Comparison of ENCODE assay signal across 9 mouse cellular contexts in the genomic region with DNA sequence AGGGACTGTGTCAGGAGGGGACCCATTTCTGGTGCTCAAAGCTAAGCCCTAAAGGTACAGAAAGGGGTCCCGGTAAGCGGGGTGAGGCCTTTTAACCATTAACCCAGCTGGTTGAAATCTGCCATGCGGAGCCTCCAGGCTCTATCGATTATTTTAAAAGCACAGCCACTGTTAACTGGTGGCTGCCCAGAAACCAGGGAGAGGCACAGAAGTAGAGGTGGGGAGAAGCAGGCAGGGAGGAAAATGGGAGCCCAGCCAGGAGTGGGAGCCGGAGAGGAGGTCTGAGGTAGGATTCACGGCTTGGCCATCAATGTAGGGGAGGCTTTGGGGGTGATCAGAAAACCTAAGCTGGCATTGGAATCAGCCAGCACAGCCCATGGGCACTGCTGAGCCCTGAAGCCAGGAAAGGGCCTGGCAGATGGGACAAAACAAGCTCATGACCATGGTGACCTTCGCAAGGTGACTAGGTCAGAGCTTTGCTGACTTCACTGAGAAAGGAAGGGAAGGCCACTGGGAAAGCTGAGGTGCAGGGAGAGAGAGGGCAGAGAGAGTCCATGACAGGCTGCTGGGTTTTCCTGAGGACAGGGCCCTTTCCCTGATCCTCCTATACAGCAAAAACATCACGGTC. TPM values are rescaled to one million over a fixed set of nuclear protein-coding genes. Genes with fewer than 3 reads are reported as not detected.
DNase-seq lines count a peak whose midpoint lies in the region; ATAC-seq and TF ChIP-seq lines count a peak whose summit lies in the region.
"Had no signal": no experiment of that assay in that cellular context is flagged by ENCODE, and none has a peak within 500 bp of the region (broad histone marks: within the 10 kb centered on the region; RNA-seq: fewer than 3 reads in every experiment).

No protein-coding gene starts in this region.

- H3K27ac ChIP-seq in embryonic facial prominence, embryonic 12.5 days, result peak overlapping the region; percentile 58
- H3K27ac ChIP-seq in embryonic facial prominence, embryonic 10.5 days (replicated peaks), result no peak overlapping the region
- H3K27ac ChIP-seq in lung, postnatal 0 days (ENCODE audit: low read length), result peak overlapping the region; percentile 59; the same call in 1 of the 2 replicates
- H3K27ac ChIP-seq in stomach, embryonic 15.5 days, result peak overlapping the region; percentile 93
- H3K27ac ChIP-seq: neural tube, embryonic 12.5 days had no signal

- no peak overlapping the region for H3K4me3 ChIP-seq in embryonic facial prominence, embryonic 12.5 days
- no peak overlapping the region for H3K4me3 ChIP-seq in embryonic facial prominence, embryonic 10.5 days
- no peak overlapping the region for H3K4me3 ChIP-seq in lung, postnatal 0 days (ENCODE audit: low read depth, low read length)
- no peak overlapping the region for H3K4me3 ChIP-seq in stomach, embryonic 15.5 days (replicated peaks)
- H3K4me3 ChIP-seq: neural tube, embryonic 12.5 days had no signal

- H3K4me1 ChIP-seq in embryonic facial prominence, embryonic 12.5 days, result 0 out of 2 replicates have a peak, but pooled peaks cover 3% of the 10 kb centered on the region
- 0 out of 2 replicates have a peak, but pooled peaks cover 6% of the 10 kb centered on the region for H3K4me1 ChIP-seq in embryonic facial prominence, embryonic 10.5 days
- 0 out of 2 replicates have a peak, but pooled peaks cover 3% of the 10 kb centered on the region for H3K4me1 ChIP-seq in lung, postnatal 0 days (ENCODE audit: insufficient read depth, low read depth, low read length)
- peaks cover 38% of the 10 kb centered on the region for H3K4me1 ChIP-seq in stomach, embryonic 15.5 days

- TF ChIP-seq CTCF in lung, postnatal 0 days (IDR thresholded peaks at IDR 0.05), result no peak

- no peak for TF ChIP-seq EP300 in lung, postnatal 0 days (IDR thresholded peaks at IDR 0.05)

- no peak for ATAC-seq in embryonic facial prominence, embryonic 12.5 days (ENCODE audit: insufficient number of reproducible peaks, insufficient read depth, low FRiP score, low TSS enrichment)
- no peak for ATAC-seq in lung, postnatal 0 days
- ATAC-seq in stomach, embryonic 15.5 days (ENCODE audit: insufficient read depth, low FRiP score, low read depth), result peak; percentile 36; the same call in 1 of the 2 replicates
- no peak for ATAC-seq in granulocyte monocyte progenitor cell, adult 5-6 weeks (replicated peaks; ENCODE audit: poor library complexity, severe bottlenecking)

- WGBS in embryonic facial prominence, embryonic 12.5 days, result 88% methylated on average over 8 of the region's 8 CpGs
- 86% methylated on average over 8 of the region's 8 CpGs for WGBS in embryonic facial prominence, embryonic 10.5 days
- WGBS in lung, postnatal 0 days, result 74% methylated on average over 8 of the region's 8 CpGs
- 54% methylated on average over 8 of the region's 8 CpGs for WGBS in stomach, embryonic 15.5 days

- H3K9me3 ChIP-seq in embryonic facial prominence, embryonic 12.5 days, result no peaks in the 10 kb centered on the region
- H3K9me3 ChIP-seq in embryonic facial prominence, embryonic 10.5 days, result no peaks in the 10 kb centered on the region
- no peaks in the 10 kb centered on the region for H3K9me3 ChIP-seq in lung, postnatal 0 days (ENCODE audit: low read length)
- no peaks in the 10 kb centered on the region for H3K9me3 ChIP-seq in stomach, embryonic 15.5 days
- H3K9me3 ChIP-seq: neural tube, embryonic 12.5 days had no signal

- no peak overlapping the region for H3K9ac ChIP-seq in embryonic facial prominence, embryonic 12.5 days
- no peak overlapping the region for H3K9ac ChIP-seq in lung, postnatal 0 days (replicated peaks; ENCODE audit: low read depth)
- H3K9ac ChIP-seq in stomach, embryonic 15.5 days, result no peak overlapping the region
- H3K9ac ChIP-seq: neural tube, embryonic 12.5 days had no signal

- peaks cover 14% of the 10 kb centered on the region for H3K36me3 ChIP-seq in embryonic facial prominence, embryonic 12.5 days
- peaks cover 28% of the 10 kb centered on the region for H3K36me3 ChIP-seq in embryonic facial prominence, embryonic 10.5 days (replicated peaks)
- H3K36me3 ChIP-seq in lung, postnatal 0 days (ENCODE audit: insufficient read depth, low read length), result no peaks in the 10 kb centered on the region
- 0 out of 2 replicates have a peak, but pooled peaks cover 6% of the 10 kb centered on the region for H3K36me3 ChIP-seq in stomach, embryonic 15.5 days

- H3K4me2 ChIP-seq in embryonic facial prominence, embryonic 12.5 days (replicated peaks), result no peak overlapping the region
- no peak overlapping the region for H3K4me2 ChIP-seq in lung, postnatal 0 days (replicated peaks; ENCODE audit: low read depth, low read length)
- no peak overlapping the region for H3K4me2 ChIP-seq in stomach, embryonic 15.5 days
- H3K4me2 ChIP-seq: neural tube, embryonic 12.5 days had no signal

- H3K27me3 ChIP-seq in embryonic facial prominence, embryonic 12.5 days, result no peaks in the 10 kb centered on the region
- H3K27me3 ChIP-seq in embryonic facial prominence, embryonic 10.5 days (replicated peaks; ENCODE audit: low read depth, poor library complexity, severe bottlenecking), result no peaks in the 10 kb centered on the region
- H3K27me3 ChIP-seq in lung, postnatal 0 days (replicated peaks; ENCODE audit: insufficient read depth, low read length), result no peaks in the 10 kb centered on the region
- H3K27me3 ChIP-seq in stomach, embryonic 15.5 days (replicated peaks), result no peaks in the 10 kb centered on the region
- H3K27me3 ChIP-seq: neural tube, embryonic 12.5 days had no signal

- DNase-seq in embryonic facial prominence, embryonic 10.5 days (ENCODE audit: low spot score), result no peak
- no peak for DNase-seq in lung, postnatal 0 days (ENCODE audit: low spot score)
- DNase-seq in lung, postnatal 36 days, result no peak
- DNase-seq in kidney, postnatal 10 days, result peak; percentile 29
- no peak for DNase-seq in layer of hippocampus, adult 11-12 months (ENCODE audit: low spot score)

RNA-seq across cellular contexts. Expression of gene Bace1, which starts 12.3 kb away (rescaled TPM):
- polyA plus RNA-seq in embryonic facial prominence, embryonic 12.5 days (2016; fragmentation: Nextera tagmentation; extraction: Ambion mirVana), result 33.1 and 35.2 TPM in 2 replicates
- polyA plus RNA-seq in embryonic facial prominence, embryonic 10.5 days (2016; fragmentation: Nextera tagmentation; extraction: Ambion mirVana), result 22.4 and 22.6 TPM in 2 replicates
- 16.6 and 18.3 TPM in 2 replicates for polyA plus RNA-seq in lung, postnatal 0 days (2015; fragmentation: Nextera tagmentation; extraction: Ambion mirVana)
- polyA plus RNA-seq in stomach, embryonic 15.5 days (2015; fragmentation: Nextera tagmentation; extraction: Ambion mirVana), result 28.3 and 28.5 TPM in 2 replicates
- total RNA-seq in granulocyte monocyte progenitor cell, adult 5-6 weeks (2014; fragmentation: Nextera tagmentation), result 44.3 and 77.0 TPM in 2 replicates
- 48.5 and 62.9 TPM in 2 replicates for total RNA-seq in granulocyte monocyte progenitor cell, adult 5-6 weeks (2017)

RNA-seq across cellular contexts. Expression of gene Cep164, which starts 22.2 kb away (rescaled TPM):
- polyA plus RNA-seq in embryonic facial prominence, embryonic 12.5 days (2016; fragmentation: Nextera tagmentation; extraction: Ambion mirVana), result 21.2 and 22.8 TPM in 2 replicates
- polyA plus RNA-seq in embryonic facial prominence, embryonic 10.5 days (2016; fragmentation: Nextera tagmentation; extraction: Ambion mirVana), result 22.8 and 24.4 TPM in 2 replicates
- 16.5 and 19.4 TPM in 2 replicates for polyA plus RNA-seq in lung, postnatal 0 days (2015; fragmentation: Nextera tagmentation; extraction: Ambion mirVana)
- 24.7 and 25.6 TPM in 2 replicates for polyA plus RNA-seq in stomach, embryonic 15.5 days (2015; fragmentation: Nextera tagmentation; extraction: Ambion mirVana)
- 19.8 and 22.3 TPM in 2 replicates for total RNA-seq in granulocyte monocyte progenitor cell, adult 5-6 weeks (2014; fragmentation: Nextera tagmentation)
- total RNA-seq in granulocyte monocyte progenitor cell, adult 5-6 weeks (2017), result 18.5 and 22.1 TPM in 2 replicates

RNA-seq across cellular contexts. Expression of gene Pcsk7, which starts 55.7 kb away (rescaled TPM):
- 23.6 and 23.7 TPM in 2 replicates for polyA plus RNA-seq in embryonic facial prominence, embryonic 12.5 days (2016; fragmentation: Nextera tagmentation; extraction: Ambion mirVana)
- 18.9 and 21.2 TPM in 2 replicates for polyA plus RNA-seq in embryonic facial prominence, embryonic 10.5 days (2016; fragmentation: Nextera tagmentation; extraction: Ambion mirVana)
- polyA plus RNA-seq in lung, postnatal 0 days (2015; fragmentation: Nextera tagmentation; extraction: Ambion mirVana), result 21.1 and 22.3 TPM in 2 replicates
- polyA plus RNA-seq in stomach, embryonic 15.5 days (2015; fragmentation: Nextera tagmentation; extraction: Ambion mirVana), result 19.2 and 21.0 TPM in 2 replicates
- 12.6 and 30.7 TPM in 2 replicates for total RNA-seq in granulocyte monocyte progenitor cell, adult 5-6 weeks (2014; fragmentation: Nextera tagmentation)
- total RNA-seq in granulocyte monocyte progenitor cell, adult 5-6 weeks (2017), result 11.3 and 13.9 TPM in 2 replicates

RNA-seq across cellular contexts. Expression of gene Rnf214, which starts 56.1 kb away (rescaled TPM):
- polyA plus RNA-seq in embryonic facial prominence, embryonic 12.5 days (2016; fragmentation: Nextera tagmentation; extraction: Ambion mirVana), result 62.2 and 64.1 TPM in 2 replicates
- 61.5 and 66.8 TPM in 2 replicates for polyA plus RNA-seq in embryonic facial prominence, embryonic 10.5 days (2016; fragmentation: Nextera tagmentation; extraction: Ambion mirVana)
- 29.5 and 32.3 TPM in 2 replicates for polyA plus RNA-seq in lung, postnatal 0 days (2015; fragmentation: Nextera tagmentation; extraction: Ambion mirVana)
- polyA plus RNA-seq in stomach, embryonic 15.5 days (2015; fragmentation: Nextera tagmentation; extraction: Ambion mirVana), result 40.6 and 45.9 TPM in 2 replicates
- 26.8 and 31.6 TPM in 2 replicates for total RNA-seq in granulocyte monocyte progenitor cell, adult 5-6 weeks (2014; fragmentation: Nextera tagmentation)
- 16.6 and 22.4 TPM in 2 replicates for total RNA-seq in granulocyte monocyte progenitor cell, adult 5-6 weeks (2017)
